Mouse (Mus musculus): Measurements from ENCODE around the gene Tomm70a. TPM values are rescaled to one million over a fixed set of nuclear protein-coding genes. Genes with fewer than 3 reads are reported as not detected.

The Tomm70a gene
- polyA plus RNA-seq, 1 experiment, result 82.6 TPM

DNA sequence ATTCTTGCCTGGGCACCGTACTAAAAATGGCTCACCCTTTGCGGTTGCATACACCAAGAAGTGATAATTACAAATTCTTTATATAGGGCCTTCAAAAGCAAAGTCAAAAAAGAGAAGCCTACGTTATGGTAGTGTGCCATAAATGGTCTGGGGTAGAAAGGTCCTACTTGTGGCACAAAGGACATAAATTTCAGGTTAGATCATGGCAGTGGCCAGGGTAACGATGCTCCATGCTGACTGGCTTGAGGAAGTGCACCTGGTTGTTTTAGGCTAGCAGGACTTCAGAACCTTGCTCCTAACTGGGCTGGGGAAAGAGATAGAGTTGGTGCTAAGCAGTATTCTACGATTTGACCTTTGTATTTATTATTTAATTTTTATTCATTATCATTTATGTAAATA, 46.0 kb downstream of the Tomm70a start:
- TF ChIP-seq GATA1 (IDR thresholded peaks at IDR 0.05; ENCODE audit: low read length), result no peak

- no peak for TF ChIP-seq GATA1 (IDR thresholded peaks at IDR 0.05; ENCODE audit: low read length)
These were observed 46.7 kb downstream of the Tomm70a start for GRCm38 (mm10) chr16:57168236-57168635.

- no peak for TF ChIP-seq GATA1 (IDR thresholded peaks at IDR 0.05; ENCODE audit: low read length)
These were observed 49.7 kb downstream of the Tomm70a start for GRCm38 (mm10) chr16:57171161-57171560.

GRCm38 (mm10) chr16:57171570-57171969, 50.1 kb downstream of the Tomm70a start:
- TF ChIP-seq GATA1 (IDR thresholded peaks at IDR 0.05; ENCODE audit: low read length), result no peak

- no peak for TF ChIP-seq GATA1 (IDR thresholded peaks at IDR 0.05; ENCODE audit: low read length)
These were observed 54.2 kb downstream of the Tomm70a start for GRCm38 (mm10) chr16:57175751-57176150.

GRCm38 (mm10) chr16:57176276-57176675, 54.8 kb downstream of the Tomm70a start:
- TF ChIP-seq GATA1 (IDR thresholded peaks at IDR 0.05; ENCODE audit: low read length), result no peak

DNA sequence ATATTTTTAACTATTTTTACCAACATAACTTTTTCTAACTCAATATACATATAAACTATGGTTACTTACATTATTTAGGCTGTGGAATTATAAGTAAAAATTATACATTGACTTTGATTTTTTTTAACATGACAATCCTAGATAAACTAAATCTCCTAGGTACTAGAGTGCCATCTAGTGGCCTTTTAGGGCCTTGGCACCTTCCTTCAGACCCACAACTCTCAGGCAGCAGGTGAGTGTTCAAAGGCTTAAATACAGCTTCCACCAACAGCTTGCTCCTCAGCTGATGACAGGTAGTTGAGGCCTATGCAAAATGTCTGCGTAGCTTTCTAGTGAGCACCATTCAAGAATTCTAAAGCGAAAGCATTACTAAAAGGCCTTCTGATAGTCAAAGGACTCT, 55.8 kb downstream of the Tomm70a start:
- no peak for TF ChIP-seq GATA1 (IDR thresholded peaks at IDR 0.05; ENCODE audit: low read length)

DNA sequence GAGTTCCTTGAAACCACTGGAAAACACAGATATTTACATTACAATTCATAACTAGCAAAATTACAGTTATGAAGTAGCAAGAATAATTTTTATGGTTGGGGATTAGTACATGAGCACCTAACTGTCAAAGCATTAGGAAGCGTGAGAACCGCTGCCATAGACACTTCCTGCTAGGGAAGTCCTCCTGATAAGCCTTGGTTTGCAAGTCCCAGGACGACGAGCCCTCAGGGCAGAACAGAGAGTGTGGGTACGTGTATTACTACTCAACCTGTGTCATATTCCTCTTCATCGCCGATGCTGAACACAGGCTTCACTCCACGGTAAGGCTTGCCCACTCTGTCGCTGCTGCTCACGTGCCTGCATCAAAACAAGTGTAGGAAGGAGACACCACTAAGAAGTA, 56.2 kb downstream of the Tomm70a start:
- no peak for TF ChIP-seq GATA1 (IDR thresholded peaks at IDR 0.05; ENCODE audit: low read length)

- TF ChIP-seq GATA1 (IDR thresholded peaks at IDR 0.05; ENCODE audit: low read length), result no peak
These were observed 59.7 kb downstream of the Tomm70a start for GRCm38 (mm10) chr16:57181180-57181579.

DNA sequence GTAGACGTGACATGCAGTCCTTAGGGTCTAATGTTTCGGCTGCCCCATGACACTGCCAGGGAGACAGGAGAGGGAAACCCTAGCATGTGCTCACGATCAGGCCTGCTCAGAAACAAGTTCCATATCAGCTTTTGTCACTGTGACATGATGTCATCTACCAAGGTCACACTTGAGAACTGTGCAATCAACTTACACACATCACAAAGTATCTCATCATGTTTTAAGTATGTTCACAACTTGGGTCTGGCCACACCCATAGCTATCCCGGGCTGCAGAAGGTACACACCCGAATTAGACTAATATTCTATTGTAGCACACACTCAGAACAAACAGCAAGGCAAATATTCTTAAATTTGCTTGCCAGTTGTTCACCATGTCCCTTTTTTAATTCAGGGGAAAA, 60.5 kb downstream of the Tomm70a start:
- TF ChIP-seq GATA1 (IDR thresholded peaks at IDR 0.05; ENCODE audit: low read length), result no peak

DNA sequence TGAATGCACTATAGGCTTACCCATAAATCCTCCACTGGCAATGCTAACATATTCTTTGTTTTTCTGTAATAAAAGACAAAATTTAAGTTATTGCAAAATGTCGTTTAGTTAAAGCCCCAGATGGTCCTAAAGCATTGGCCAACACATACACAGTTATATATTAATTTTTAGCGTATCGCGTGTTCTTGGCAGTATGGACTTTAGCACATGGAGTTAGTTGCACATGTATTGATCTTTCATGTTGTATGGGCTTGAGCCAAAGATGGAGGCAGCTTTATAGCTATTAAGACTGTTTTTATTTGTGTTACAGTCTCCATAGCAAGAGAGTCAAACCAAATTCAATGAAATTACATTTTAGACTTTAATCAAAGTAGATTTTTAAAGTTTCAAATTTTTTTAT, 65.1 kb downstream of the Tomm70a start:
- no peak for TF ChIP-seq GATA1 (IDR thresholded peaks at IDR 0.05; ENCODE audit: low read length)

DNA sequence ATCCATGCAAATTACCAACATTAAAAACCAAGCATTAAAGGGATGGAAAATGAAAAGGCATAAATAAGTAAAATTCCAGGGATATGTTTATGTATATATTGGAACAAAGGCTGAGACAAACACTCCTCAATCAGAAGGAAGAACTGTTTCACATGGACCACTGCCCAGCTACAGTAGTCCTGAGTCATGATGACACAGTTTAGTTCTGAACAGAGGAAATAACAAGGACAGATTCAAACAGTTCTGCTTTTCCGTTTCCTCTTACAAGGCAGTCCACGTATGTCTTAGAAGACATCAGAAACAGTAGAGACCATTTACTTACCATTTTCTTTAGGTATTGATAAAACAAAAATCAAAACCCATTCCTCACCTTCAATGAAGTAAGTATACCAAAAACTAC, 68.0 kb downstream of the Tomm70a start:
- no peak for TF ChIP-seq GATA1 (IDR thresholded peaks at IDR 0.05; ENCODE audit: low read length)

- TF ChIP-seq GATA1 (IDR thresholded peaks at IDR 0.05; ENCODE audit: low read length), result no peak
These were observed 68.9 kb downstream of the Tomm70a start for GRCm38 (mm10) chr16:57190390-57190789.

DNA sequence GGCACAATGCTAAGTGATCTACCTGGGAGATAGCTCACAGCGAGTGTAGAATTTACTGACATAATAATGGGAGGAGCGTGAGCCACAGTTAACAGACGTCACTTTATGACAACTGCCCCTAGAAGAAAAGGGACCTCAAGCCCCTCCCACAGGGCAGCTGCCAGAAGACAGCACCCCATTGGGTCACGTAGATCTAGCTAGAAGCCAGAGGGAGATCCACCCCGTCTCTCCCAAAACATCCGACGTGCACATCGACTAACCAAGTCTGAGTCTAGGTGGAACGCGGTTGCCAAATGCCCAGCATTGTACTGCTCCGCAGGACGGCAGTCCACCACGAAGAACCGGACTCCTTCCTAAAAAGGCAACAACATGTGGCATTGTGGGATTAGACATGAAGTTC, 69.7 kb downstream of the Tomm70a start:
- TF ChIP-seq GATA1 (IDR thresholded peaks at IDR 0.05; ENCODE audit: low read length), result no peak

DNA sequence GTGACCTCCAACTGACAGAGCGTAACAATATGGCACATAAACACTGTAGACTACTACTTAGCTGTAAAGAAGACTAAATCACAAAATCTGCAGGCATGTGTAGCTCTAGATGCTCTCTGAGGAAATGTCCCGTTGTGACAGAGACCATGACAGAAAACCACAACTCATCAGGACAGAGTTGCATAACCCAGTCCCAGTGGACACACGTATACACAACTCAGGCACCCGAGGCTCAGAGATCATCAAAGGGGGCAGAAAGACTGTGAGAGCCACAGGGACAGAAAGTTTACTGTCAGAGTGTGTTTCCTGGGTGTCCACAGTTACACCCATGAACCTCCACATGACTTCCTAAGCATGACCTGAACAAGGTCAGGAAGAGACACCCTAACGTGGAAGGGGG, 75.1 kb downstream of the Tomm70a start:
- TF ChIP-seq GATA1 (IDR thresholded peaks at IDR 0.05; ENCODE audit: low read length), result no peak

- no peak for TF ChIP-seq GATA1 (IDR thresholded peaks at IDR 0.05; ENCODE audit: low read length)
These were observed 75.8 kb downstream of the Tomm70a start for GRCm38 (mm10) chr16:57197281-57197680.

Other genes starting within 250 kb of the Tomm70a start
- gene Tmem45a, start 235.5 kb upstream of the Tomm70a start, polyA plus RNA-seq (2012), result not detected in 2 replicates
- gene Lnp1, start 193.6 kb upstream of the Tomm70a start, polyA plus RNA-seq (2012), result not detected in 2 replicates
- not detected in 2 replicates for gene Tmem45a2, start 50.3 kb upstream of the Tomm70a start, polyA plus RNA-seq (2012)
- gene Nit2, start 45.6 kb downstream of the Tomm70a start, polyA plus RNA-seq (2012), result 2.0 and 6.5 TPM in 2 replicates
- gene Tbc1d23, start 109.8 kb downstream of the Tomm70a start, polyA plus RNA-seq (2012), result 0.40 and 0.64 TPM in 2 replicates
- not detected in 2 replicates for gene Tmem30c, start 171.2 kb downstream of the Tomm70a start, polyA plus RNA-seq (2012)
- not detected in 2 replicates for gene Filip1l, start 231.4 kb downstream of the Tomm70a start, polyA plus RNA-seq (2012)

Measured in G1E-ER4 (cell line).